Mouse (Mus musculus): ENCODE data around the gene Kcna10. TPM values are rescaled to one million over a fixed set of nuclear protein-coding genes. Genes with fewer than 3 reads are reported as not detected.

Kcna10 gene
- polyA plus RNA-seq, 1 experiment from 2014 or later, result not detected

GRCm38 (mm10) chr3:107205994-107206393 lies 23.1 kb downstream of the Kcna10 start:
- 15% methylated on average over 4 of the region's 4 CpGs for WGBS
- no peaks in the 10 kb centered on the region for H3K27me3 ChIP-seq
- ATAC-seq (ENCODE audit: low FRiP score), result no peak

GRCm38 (mm10) chr3:107206490-107207150 lies 23.8 kb downstream of the Kcna10 start:
- no peaks in the 10 kb centered on the region for H3K27me3 ChIP-seq
- no peak overlapping the region for H3K9ac ChIP-seq
- H3K9me3 ChIP-seq, result no peaks in the 10 kb centered on the region
- H3K4me2 ChIP-seq, result no peak overlapping the region
- H3K4me1 ChIP-seq, result peaks cover 26% of the 10 kb centered on the region
- H3K4me3 ChIP-seq (replicated peaks), result no peak overlapping the region
- WGBS, result 51% methylated on average over 4 of the region's 4 CpGs
- no peak for ATAC-seq (ENCODE audit: low FRiP score)
- H3K27ac ChIP-seq, result no peak overlapping the region
- no peaks in the 10 kb centered on the region for H3K36me3 ChIP-seq (replicated peaks)

More at GRCm38 (mm10) chr3:107205994-107206393, 23.1 kb downstream of the Kcna10 start:
- no peaks in the 10 kb centered on the region for H3K9me3 ChIP-seq
- no peak overlapping the region for H3K4me2 ChIP-seq
- H3K36me3 ChIP-seq (replicated peaks), result no peaks in the 10 kb centered on the region
- H3K4me3 ChIP-seq (replicated peaks), result no peak overlapping the region
- peaks cover 32% of the 10 kb centered on the region for H3K4me1 ChIP-seq
- no peak overlapping the region for H3K9ac ChIP-seq
- no peak overlapping the region for H3K27ac ChIP-seq

- ATAC-seq (ENCODE audit: low FRiP score), result no peak
- no peaks in the 10 kb centered on the region for H3K9me3 ChIP-seq
- H3K27ac ChIP-seq, result no peak overlapping the region
- no peak overlapping the region for H3K4me3 ChIP-seq (replicated peaks)
- H3K9ac ChIP-seq, result no peak overlapping the region
- no peaks in the 10 kb centered on the region for H3K27me3 ChIP-seq
- no peaks in the 10 kb centered on the region for H3K36me3 ChIP-seq (replicated peaks)
- H3K4me2 ChIP-seq, result no peak overlapping the region
- H3K4me1 ChIP-seq, result peaks cover 21% of the 10 kb centered on the region
- WGBS, result 69% methylated on average over 7 of the region's 7 CpGs
Observed at GRCm38 (mm10) chr3:107207625-107208253, 24.9 kb downstream of the Kcna10 start.

GRCm38 (mm10) chr3:107214606-107215005 lies 31.8 kb downstream of the Kcna10 start:
- no peaks in the 10 kb centered on the region for H3K9me3 ChIP-seq
- WGBS, result 88% methylated on average over 5 of the region's 5 CpGs
- H3K4me1 ChIP-seq, result peaks cover 5% of the 10 kb centered on the region; the same call in 1 of the 2 replicates
- no peak overlapping the region for H3K9ac ChIP-seq
- no peaks in the 10 kb centered on the region for H3K36me3 ChIP-seq (replicated peaks)
- no peak overlapping the region for H3K4me2 ChIP-seq
- no peak overlapping the region for H3K4me3 ChIP-seq (replicated peaks)
- no peak overlapping the region for H3K27ac ChIP-seq
- H3K27me3 ChIP-seq, result no peaks in the 10 kb centered on the region; the same call in 1 of the 2 replicates
- no peak for ATAC-seq (ENCODE audit: low FRiP score)

DNA sequence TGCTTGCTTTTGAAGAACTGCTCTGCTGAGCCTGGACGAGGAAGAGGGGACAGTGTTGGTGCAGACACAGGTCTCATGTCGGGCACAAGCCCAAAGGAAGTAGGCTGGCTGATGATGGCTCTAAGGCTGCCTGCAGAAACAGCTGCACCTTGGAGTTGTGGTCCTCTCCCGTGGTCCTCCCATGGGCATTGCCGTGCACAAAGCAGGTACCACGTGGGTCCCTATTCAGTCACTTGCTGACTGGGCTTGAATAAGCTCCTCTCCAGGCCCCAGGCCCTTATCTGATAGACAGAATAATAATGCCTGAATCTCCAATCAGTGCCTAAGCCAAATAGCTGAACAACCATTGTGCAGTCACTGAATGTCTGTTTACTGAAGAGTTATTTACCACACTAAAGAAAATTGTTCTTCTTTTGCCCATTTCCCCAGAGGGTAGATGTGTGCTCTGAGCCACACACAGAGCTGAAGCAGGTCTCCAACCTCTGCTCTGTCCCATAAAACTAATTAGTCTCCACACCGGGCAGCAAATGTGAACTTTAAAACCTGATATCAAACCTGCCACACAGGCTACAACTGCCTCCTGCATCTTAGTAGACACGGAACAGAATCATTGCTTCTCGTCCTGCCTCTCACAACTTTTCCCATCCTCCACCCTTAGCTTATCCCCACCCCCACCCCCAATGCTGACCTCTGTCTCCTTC lies 33.7 kb downstream of the Kcna10 start:
- Histone ChIP-seq H3K27ac (no peak overlapping the region), H3K36me3 (replicated peaks) (no peaks in the 10 kb centered on the region), H3K4me3 (replicated peaks) (no peak overlapping the region), H3K9ac (no peak overlapping the region), H3K27me3 (no peaks in the 10 kb centered on the region; the same call in 1 of the 2 replicates), H3K9me3 (no peaks in the 10 kb centered on the region), H3K4me1 (peaks cover 5% of the 10 kb centered on the region; the same call in 1 of the 2 replicates), H3K4me2 (no peak overlapping the region)
- WGBS, result 76% methylated on average over 8 of the region's 8 CpGs
- no peak for ATAC-seq (ENCODE audit: low FRiP score)

DNA sequence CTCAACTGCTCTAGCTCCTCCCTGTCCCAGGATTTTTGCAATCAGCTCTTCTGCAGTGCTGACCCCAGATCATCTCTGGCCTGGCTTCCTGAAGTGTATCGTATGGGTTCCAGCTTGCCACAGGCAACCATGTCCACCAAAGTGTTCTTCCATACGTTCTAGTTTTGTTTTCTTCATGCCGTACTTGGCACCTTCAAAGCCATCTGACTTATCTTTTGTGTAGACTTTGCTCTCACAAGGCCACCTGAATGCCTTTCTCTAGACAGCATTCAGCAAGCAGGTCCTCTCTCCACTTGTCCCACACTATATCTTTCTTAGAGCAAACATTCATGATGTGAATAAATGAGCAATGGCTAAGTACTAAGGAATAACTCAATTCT lies 34.2 kb downstream of the Kcna10 start:
- H3K9ac ChIP-seq, result no peak overlapping the region
- no peaks in the 10 kb centered on the region for H3K36me3 ChIP-seq (replicated peaks)
- no peak overlapping the region for H3K4me2 ChIP-seq
- H3K27ac ChIP-seq, result no peak overlapping the region
- no peaks in the 10 kb centered on the region for H3K9me3 ChIP-seq
- H3K4me3 ChIP-seq (replicated peaks), result no peak overlapping the region
- no peaks in the 10 kb centered on the region; the same call in 1 of the 2 replicates for H3K27me3 ChIP-seq
- peaks cover 5% of the 10 kb centered on the region; the same call in 1 of the 2 replicates for H3K4me1 ChIP-seq
- WGBS, result 86% methylated on average over 3 of the region's 3 CpGs
- no peak for ATAC-seq (ENCODE audit: low FRiP score)

DNA sequence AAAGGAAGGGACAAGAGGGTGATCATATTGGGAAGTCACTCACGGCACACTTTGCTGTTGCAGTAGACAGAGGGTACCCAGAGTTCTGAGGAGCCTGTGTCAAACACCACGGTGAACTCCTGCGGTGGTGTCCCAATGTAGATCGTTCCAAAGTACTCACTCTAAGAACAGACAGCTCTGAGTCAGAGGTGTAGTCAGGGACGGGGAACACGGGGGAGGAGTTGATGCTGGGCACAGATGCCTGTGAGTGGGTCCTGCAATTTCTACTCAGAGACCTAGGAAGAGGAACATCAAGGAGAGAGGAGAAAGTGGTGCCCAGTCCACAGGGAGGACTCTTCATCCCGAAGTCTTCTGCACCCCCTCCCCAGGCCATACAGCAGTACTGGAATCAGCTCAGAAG lies 35.7 kb downstream of the Kcna10 start:
- Histone ChIP-seq H3K4me1 (peaks cover 5% of the 10 kb centered on the region; the same call in 1 of the 2 replicates), H3K9me3 (no peaks in the 10 kb centered on the region), H3K4me2 (no peak overlapping the region), H3K27ac (no peak overlapping the region), H3K4me3 (replicated peaks) (no peak overlapping the region), H3K36me3 (replicated peaks) (no peaks in the 10 kb centered on the region), H3K27me3 (no peaks in the 10 kb centered on the region; the same call in 1 of the 2 replicates), H3K9ac (no peak overlapping the region)
- WGBS, result 91% methylated on average over 7 of the region's 7 CpGs
- no peak for ATAC-seq (ENCODE audit: low FRiP score)

DNA sequence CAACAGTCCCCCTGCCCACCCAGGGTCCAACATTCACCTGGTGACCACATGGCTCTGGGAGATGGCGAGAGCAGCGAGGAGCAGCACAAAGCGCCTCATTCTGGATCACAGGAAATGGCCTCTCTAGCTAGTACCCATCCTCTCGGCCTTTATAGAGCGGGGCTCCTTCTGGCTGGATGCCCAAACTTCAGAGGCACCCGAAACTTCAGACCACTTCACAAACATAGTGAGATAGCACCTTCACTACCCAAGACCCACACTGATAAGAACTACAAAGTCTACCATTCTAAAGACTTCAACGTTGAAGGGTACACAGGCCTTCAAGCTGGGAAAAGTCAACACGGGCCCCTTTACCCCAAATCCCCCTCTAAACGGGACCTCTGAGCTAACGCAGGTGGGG lies 38.8 kb downstream of the Kcna10 start, which contains the start of gene Cym:
Gene Cym (minus strand): TSS at position 125 of the 400 bp plus-strand sequence.
- H3K4me1 ChIP-seq, result peaks cover 2% of the 10 kb centered on the region; the same call in 1 of the 2 replicates
- H3K27ac ChIP-seq, result no peak within 1 kb of the TSS
- 93% methylated on average over 10 of the region's 10 CpGs for WGBS
- no peak within 1 kb of the TSS for H3K4me3 ChIP-seq (replicated peaks)
- no peaks in the 10 kb centered on the region for H3K9me3 ChIP-seq
- no peak within 1 kb of the TSS for H3K4me2 ChIP-seq
- no peak within 1 kb of the TSS for H3K9ac ChIP-seq
- H3K27me3 ChIP-seq, result no peaks in the 10 kb centered on the region; the same call in 1 of the 2 replicates
- H3K36me3 ChIP-seq (replicated peaks), result no peaks in the 10 kb centered on the region
- no peak for ATAC-seq (ENCODE audit: low FRiP score)

- no peaks in the 10 kb centered on the region; the same call in 1 of the 2 replicates for H3K27me3 ChIP-seq
- WGBS, result 84% methylated on average over 1 of the region's 1 CpGs
- no peaks in the 10 kb centered on the region for H3K36me3 ChIP-seq (replicated peaks)
- ATAC-seq (ENCODE audit: low FRiP score), result no peak
- no peaks in the 10 kb centered on the region for H3K4me1 ChIP-seq
- no peak overlapping the region for H3K9ac ChIP-seq
- H3K4me2 ChIP-seq, result no peak overlapping the region
- no peak overlapping the region for H3K4me3 ChIP-seq (replicated peaks)
- no peak overlapping the region for H3K27ac ChIP-seq
- H3K9me3 ChIP-seq, result no peaks in the 10 kb centered on the region
Observed at GRCm38 (mm10) chr3:107223230-107223629, 40.4 kb downstream of the Kcna10 start.

GRCm38 (mm10) chr3:107225820-107226219 lies 43.0 kb downstream of the Kcna10 start:
- no peak for ATAC-seq (ENCODE audit: low FRiP score)
- 0 out of 2 replicates have a peak, but pooled peaks cover under 1% of the 10 kb centered on the region for H3K27me3 ChIP-seq
- no peaks in the 10 kb centered on the region for H3K4me1 ChIP-seq
- no peaks in the 10 kb centered on the region for H3K36me3 ChIP-seq (replicated peaks)
- no peak overlapping the region for H3K4me2 ChIP-seq
- no peak overlapping the region for H3K4me3 ChIP-seq (replicated peaks)
- no peak overlapping the region for H3K9ac ChIP-seq
- WGBS, result 82% methylated on average over 5 of the region's 5 CpGs
- H3K9me3 ChIP-seq, result no peaks in the 10 kb centered on the region
- H3K27ac ChIP-seq, result no peak overlapping the region

- no peaks in the 10 kb centered on the region for H3K36me3 ChIP-seq (replicated peaks)
- 0 out of 2 replicates have a peak, but pooled peaks cover 5% of the 10 kb centered on the region for H3K4me1 ChIP-seq
- no peak overlapping the region for H3K4me2 ChIP-seq
- WGBS, result 74% methylated on average over 5 of the region's 5 CpGs
- H3K27me3 ChIP-seq, result peaks cover 7% of the 10 kb centered on the region; the same call in 1 of the 2 replicates
- H3K4me3 ChIP-seq (replicated peaks), result no peak overlapping the region
- H3K27ac ChIP-seq, result no peak overlapping the region
- ATAC-seq (ENCODE audit: low FRiP score), result no peak
- H3K9me3 ChIP-seq, result no peaks in the 10 kb centered on the region
- no peak overlapping the region for H3K9ac ChIP-seq
Observed at GRCm38 (mm10) chr3:107229221-107229620, 46.4 kb downstream of the Kcna10 start.

- Histone ChIP-seq H3K4me2 (no peak overlapping the region), H3K27ac (no peak overlapping the region), H3K27me3 (peaks cover 7% of the 10 kb centered on the region; the same call in 1 of the 2 replicates), H3K9me3 (no peaks in the 10 kb centered on the region), H3K36me3 (replicated peaks) (no peaks in the 10 kb centered on the region), H3K9ac (no peak overlapping the region), H3K4me3 (replicated peaks) (no peak overlapping the region), H3K4me1 (0 out of 2 replicates have a peak, but pooled peaks cover 5% of the 10 kb centered on the region)
- no peak for ATAC-seq (ENCODE audit: low FRiP score)
- 82% methylated on average over 5 of the region's 5 CpGs for WGBS
Observed at GRCm38 (mm10) chr3:107229822-107230221, 47.0 kb downstream of the Kcna10 start.

Data from forebrain, embryonic 12.5 days (tissue).